Mouse (Mus musculus): ENCODE data around the gene Nkapd1.

- TF ChIP-seq CTCF (IDR thresholded peaks at IDR 0.05; ENCODE audit: extremely low read depth, insufficient read depth, low read length) (no peak), POLR2A (IDR thresholded peaks at IDR 0.05; ENCODE audit: extremely low read depth, insufficient read depth, low read length) (no peak)
These were observed 17.0 kb upstream of the Nkapd1 start for GRCm38 (mm10) chr9:50634270-50634669.

Measured in cortical plate, adult 2 months (tissue).